Mouse (Mus musculus) layer of hippocampus, adult 8-10 months (tissue): ENCODE measurements around the gene Mbnl2. TPM values are rescaled to one million over a fixed set of nuclear protein-coding genes. Genes with fewer than 3 reads are reported as not detected.

Source experiments
- DNase-seq, 2 experiments: peaks; one replicate each; pipeline ENCODE4 v3.0.0; 2022; ENCODE audit warnings: low spot score in 2 of 2
- total RNA-seq, 4 experiments: library from RNA; stranded (reverse); gene quantifications; 2 replicates each; pipeline ENCODE4 v1.2.4; 2022

Gene Mbnl2
- total RNA-seq, 4 experiments from 2014 or later, result 203 to 270 (median 247) TPM

DNA sequence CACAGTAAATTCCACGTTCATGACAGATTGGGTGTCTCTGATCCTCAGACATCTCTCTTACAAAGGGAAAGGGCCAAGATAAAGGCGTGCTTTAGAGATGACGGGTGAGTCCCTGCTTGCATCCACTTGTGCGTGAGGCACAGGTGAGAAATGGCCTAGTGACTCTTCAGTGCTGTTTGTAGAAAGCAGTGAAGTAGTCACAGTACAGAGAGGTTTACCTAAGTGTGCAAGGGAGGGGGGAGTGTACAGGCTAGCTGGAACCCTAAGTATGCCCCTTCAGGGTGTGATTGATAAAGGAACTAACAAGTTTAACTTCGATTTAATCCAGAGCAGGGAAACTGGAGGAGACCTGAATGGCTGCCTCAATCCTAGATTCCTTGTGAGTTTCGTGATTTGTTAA is 130.8 kb downstream of the Mbnl2 start:
- no peak for DNase-seq

DNA sequence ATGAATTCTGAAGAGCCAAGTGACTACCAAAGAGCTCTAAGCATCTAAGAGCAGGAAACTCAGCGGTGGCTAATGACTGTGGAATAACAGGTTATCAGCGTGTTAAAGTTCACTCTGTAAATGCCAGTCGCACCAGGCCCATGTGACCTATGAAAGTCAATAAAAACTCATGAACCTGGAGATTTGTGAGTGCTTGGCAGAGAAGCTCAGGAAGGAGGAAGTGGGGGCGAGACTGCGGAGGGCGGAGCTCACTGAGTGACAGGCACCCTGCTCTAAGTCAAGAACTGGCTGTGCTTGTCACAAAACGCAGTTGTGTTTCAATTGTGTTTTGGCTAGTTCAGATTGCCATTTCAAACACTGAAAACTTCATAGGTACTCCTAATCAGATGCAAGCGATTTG is 131.4 kb downstream of the Mbnl2 start:
- no peak for DNase-seq

DNA sequence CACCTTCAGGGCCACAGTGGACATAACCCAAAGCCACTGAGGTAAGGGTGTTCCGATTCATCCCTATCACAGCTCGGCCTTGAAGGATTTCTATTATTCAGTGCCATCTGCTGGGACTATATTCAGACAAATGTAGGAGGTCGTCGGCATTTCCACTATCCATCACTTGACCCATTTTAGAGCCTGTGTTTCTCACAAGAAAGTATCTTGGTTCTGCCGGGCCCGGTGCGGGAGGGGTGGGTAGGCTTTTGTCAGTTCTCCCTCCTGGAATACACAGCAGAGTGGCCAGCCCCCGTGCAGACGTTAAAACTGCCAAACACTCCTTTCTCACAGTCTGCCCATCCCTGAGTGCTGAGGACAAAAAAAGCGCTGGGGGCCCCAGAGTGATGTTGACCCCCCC is 134.4 kb downstream of the Mbnl2 start:
- DNase-seq, result no peak

DNA sequence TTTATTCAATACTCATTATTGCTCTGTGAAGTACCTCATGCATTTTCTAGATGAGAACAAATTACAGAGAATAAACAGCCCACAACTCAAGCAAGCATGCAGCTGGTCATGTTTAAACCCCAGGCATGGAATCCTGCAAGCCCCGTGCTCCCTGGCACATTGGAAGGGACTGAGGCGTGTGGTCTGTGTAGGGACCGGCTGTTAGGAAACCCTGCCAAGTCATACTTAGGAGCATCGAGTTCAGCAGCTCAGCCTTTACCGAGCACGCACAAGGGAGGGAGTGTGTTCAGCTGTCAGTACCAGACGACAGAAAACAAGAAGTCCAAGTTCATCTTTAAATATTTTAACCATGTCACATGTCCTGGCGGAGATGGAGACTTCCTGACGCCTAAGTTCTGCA is 141.4 kb downstream of the Mbnl2 start:
- no peak for DNase-seq

DNA sequence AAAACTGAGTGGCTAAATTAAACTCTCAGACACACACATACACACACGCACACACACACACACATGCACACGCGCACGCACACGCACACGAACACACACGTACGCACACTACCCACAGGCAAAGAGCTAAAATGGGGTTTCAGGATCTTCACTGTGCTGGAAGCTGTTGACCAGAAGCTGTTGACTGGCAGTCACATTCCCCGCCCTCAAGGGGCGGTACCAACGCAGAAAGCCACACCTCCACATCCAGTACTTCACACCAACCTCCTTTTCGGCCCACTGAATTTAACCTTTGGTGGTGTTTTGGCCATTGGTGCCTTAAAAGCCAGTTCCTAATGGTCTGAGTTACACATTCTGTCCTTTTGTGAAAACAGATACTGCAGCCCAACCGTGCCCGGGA is 143.5 kb downstream of the Mbnl2 start:
- DNase-seq, result no peak

DNA sequence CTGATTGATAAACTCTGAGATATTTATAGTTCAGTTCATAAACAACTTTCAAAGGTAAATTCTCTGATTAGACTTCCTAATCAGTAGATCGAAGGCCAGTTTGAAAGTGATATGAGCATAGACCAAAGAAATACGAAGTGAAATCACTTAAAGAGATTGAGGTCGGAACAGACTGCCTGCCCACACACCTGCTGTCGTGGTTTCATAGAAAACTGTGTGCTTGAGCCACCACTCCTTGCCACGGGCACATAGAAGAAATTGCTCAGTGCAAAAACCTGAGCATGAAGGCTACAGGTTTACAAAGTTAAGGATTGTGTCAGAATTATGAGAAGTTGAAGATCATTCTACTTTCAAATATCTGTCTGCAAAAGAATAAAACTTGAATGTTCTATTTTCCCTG is 153.0 kb downstream of the Mbnl2 start:
- DNase-seq, result no peak

DNA sequence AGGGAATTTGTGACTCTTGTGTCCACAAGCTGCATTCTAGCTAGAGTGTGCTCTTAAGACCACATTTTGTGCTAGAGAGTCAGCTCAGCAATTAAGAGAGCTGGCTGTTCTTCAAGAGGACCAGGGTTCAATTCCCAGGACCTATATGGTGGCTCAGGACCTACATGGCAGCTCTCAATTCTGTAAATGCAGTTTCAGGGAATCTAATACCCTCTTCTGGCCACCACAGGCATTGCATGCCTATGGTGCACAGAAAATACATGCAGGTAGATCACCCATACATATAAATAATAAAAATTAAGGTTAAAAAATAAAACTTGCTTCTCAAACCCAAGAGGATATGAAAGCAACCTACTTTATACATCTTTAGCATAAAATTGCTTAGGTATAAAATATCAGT is 157.3 kb downstream of the Mbnl2 start:
- DNase-seq, result no peak

DNA sequence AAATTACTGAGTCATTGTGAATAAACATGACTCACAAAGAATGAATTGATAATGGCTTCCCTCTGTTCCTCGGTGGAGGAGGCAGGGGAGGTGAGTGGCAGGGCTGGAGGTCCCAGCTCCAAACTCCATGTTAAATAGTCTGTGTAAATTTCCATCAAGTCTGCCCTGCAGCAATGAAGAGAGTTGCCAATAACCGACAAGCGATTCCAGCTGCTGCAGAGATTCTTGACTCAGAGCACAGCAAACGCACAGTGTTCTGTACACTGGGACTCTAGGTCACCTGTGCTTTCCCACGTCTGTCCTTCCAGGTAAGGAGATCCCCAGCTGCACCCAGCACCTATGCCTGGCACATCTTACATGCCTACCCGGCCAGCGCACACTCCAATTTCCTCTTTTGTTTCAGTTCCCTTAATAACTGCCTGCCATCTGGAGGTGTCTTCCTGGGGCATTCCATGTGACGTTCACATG is 158.5 kb downstream of the Mbnl2 start:
- no peak for DNase-seq

DNA sequence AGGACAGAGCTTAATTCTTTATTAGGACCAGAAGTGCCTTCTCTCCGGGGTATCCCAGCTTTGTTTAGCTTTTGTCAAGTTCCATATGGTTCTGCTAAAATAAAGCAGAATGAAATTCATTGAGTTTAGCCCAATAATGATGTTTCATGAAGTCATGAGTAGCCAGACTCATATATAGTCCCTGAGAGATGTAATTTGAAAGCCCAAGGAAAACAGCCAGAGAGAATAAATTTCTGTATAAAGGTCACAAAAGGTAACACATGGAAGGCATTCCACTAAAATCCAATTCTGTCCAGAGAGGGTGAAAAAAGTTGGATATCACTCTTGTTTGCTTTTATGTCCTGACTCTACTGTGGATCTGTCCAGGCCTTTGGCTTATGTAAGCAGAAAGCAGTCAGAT is 159.4 kb downstream of the Mbnl2 start:
- DNase-seq, result no peak

DNA sequence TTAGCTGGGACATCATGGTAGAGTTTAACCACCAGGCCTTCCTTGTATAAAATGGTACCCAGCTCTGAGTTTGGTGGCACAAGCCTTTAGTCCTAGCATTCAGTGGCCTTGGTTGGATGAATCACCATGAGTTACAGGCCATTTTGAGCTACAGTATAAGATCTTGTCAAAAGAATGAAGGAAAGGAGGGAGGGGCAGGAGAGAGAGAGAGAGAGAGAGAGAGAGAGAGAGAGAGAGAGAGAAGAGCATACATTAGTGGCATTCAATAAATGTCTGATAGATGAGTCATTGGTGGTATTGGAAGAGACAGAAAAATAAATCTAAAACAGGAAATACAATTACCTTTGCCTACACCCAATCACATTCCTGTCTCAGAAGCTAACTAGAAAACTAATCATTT is 165.2 kb downstream of the Mbnl2 start:
- no peak for DNase-seq

DNA sequence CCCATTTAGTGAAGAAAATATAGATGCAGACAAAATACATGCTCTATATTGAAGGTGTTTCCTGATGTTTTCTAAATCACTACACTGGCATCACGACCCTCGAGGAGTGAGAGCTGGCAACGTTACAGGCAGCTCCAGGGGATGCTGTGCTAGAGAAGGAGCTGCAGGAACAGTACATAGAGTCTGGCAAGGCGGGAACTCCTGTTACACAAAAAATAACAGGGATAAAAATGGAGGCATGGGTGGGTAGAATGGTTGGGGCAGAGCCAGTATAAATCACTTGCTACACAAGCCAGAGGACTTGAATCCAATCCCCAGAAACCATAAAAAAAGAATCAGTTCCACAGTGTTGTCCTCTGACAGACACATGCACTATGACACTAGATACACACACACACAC is 165.8 kb downstream of the Mbnl2 start:
- no peak for DNase-seq

DNA sequence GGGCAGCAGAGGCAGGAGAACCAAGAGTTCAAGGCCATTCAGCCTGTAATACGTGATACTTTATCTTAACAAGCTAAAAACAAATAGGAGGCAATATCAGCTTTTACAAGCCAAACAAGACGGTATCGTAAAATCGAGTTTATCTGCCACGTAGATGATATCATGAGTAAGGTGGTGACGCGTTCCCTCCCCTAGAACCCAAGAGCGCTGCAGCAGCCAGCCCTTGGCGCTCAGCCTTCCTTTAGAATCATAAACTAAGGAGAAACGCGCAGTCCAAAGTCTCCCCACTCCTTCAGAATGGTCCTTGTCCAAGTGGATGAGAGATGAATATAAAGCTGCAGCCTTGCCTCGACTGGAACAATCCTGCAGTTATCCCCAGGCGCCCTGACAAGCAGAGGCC is 166.4 kb downstream of the Mbnl2 start:
- DNase-seq, result no peak

DNA sequence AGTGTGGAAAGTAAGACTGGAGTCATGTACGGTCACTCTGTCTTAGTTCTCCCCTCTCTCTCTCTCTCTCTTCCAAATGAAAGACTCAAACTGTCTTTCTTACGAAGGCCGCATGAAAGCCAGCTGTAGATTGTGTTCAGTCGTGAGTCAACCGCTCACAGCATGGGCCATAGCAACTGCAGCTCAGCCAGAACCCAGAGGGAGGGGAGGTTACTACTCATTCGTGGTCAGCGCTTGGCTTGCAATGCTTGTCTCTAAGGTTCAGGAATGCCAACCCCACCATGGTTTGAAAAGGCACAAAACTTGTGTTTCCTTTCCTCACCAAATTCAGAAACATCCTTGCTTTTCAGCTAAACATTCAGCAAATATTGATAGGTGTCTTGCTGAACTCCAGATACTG is 178.8 kb downstream of the Mbnl2 start:
- no peak for DNase-seq

DNA sequence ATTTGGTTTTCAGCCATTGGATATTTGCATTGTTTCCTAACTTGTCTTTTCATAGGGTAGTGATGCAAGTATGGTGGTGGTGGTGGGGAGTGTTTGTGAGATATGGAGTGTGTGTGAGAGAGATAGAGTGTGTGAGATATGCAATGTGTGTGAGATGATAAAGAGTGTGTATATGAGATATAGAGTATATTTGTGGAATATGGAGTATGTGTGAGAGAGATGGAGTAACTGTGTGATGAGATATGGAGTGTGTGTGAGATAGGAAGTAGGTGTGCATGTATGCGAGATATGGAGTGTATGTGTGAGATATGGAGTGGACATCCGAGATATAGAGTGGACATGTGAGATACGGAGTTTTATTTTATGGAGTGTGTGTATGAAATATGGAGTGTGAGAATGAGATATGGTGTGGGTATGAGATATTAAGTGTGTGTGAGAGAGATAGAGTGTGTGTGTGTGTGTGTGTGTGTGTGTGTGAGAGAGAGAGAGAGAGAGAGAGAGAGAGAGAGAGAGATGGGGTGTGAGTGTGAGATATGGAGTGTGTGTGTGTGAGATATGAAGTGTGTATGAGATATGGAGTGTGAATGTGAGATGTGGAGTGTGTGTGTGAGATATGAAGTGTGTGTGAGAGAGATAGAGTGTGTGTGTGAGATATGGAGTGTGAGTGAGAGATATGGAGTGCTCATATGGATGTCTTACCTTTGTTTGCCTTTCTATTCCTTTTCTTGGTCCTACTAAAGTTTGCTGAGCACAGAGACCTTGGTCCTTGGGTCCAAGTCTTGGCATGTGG is 188.7 kb downstream of the Mbnl2 start:
- DNase-seq, result no peak

DNA sequence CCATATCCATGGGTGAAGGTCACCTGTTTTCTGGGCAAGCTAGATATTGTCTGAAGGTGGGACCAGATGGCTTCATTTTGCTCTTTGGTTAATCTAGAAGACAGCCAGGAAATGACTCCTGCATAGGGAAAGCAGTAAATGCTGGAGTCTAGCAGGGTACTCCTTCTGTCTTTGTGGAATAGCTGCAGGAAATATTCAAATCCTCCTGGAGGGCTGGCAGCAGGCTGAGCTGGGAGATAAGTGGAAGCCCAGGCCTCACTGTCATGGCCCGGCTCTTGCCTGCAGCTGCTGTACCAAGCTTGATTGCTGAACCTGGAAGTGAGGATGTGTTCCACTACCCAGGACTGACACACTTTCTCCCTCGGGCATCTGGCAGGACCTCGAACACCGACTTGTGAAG is 191.3 kb downstream of the Mbnl2 start:
- DNase-seq, result no peak

DNA sequence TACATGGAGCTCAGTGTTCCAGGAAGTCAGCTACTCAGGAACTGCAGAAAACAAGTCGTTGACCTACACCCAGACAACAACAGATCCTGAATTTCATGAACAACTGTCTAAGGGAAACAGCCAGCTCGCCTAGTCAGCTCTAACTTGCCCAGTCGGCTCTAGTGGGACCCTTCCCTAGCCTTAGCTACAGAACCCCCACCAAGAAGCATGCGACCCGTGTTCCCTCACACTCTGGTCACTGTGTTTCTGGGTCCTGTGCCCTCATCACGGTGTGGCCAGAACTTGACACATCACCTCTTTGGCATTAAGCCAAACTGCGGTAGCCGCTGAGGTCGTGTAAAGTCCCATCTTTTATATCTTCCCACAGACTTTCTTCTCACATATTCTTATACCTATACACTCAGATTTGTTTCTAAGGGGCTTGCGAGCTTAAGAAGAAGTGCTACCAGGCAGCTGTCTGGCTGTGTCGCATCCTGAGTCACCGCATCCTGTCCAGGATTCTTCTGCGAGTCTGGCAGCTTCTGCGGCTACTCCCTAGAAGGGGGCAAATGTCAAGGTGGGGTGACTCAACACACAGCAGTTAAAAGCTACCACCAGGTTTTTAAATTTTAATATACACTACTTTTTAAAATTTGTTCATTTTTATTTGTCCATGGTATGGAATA is 193.8 kb downstream of the Mbnl2 start:
- no peak for DNase-seq

DNA sequence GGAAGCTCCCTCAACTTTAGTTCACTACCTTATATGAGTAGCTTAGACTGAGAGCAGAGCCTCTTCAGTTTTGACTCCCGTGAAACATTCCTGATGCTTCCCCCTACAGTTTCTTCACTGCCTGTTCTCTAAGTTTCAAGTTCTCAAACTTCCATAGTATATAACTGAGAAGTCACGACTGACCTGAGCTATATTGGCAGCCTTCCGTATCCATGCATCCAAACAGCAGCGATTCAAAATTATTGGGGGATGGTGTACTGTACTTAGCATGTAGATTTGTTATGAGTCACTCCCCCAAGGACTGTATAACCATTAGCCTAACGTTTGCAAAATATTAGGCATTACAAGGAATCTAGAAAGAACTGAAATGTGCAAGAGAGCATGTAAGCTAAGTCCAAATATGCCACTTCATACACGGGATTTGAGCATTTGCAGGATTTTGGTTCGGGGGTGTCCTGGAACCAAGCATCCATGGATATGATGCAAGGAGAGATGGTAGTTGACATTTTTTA is 200.8 kb downstream of the Mbnl2 start:
- DNase-seq, result no peak

DNA sequence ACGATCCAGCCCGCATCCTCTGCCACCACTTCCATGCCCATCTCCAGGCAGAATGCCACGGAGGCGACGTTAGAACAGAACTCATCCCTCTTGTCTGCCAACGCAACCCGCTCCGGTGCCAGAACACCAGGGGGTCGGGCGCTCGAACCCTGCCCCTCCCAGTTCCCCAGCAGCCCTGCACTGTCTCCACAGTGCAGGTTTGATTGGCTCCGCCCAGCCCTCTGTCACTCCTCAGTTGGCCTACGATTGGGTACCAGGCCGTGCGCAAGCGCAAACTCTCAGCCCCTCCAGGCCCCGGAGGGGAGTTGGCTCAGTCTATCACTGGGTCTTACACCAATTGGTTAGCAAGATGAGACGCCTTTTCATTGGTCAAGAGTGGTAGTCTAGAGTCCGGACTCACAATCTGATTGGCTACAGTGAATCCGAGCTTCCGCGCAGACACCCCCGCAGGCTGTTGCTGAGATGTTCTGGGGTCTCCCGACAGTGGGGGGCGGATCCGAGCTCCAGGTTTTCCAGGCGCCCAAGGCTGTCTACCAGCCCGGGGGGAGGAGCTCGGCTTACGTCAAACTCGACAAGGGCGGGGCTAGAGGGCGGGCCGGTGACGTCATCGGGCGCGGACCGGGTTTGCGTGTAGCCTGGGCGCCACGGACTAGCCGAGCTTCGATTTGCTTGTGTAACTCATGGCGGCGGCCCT is 202.0 kb downstream of the Mbnl2 start:
- DNase-seq, result peak; percentile 99

DNA sequence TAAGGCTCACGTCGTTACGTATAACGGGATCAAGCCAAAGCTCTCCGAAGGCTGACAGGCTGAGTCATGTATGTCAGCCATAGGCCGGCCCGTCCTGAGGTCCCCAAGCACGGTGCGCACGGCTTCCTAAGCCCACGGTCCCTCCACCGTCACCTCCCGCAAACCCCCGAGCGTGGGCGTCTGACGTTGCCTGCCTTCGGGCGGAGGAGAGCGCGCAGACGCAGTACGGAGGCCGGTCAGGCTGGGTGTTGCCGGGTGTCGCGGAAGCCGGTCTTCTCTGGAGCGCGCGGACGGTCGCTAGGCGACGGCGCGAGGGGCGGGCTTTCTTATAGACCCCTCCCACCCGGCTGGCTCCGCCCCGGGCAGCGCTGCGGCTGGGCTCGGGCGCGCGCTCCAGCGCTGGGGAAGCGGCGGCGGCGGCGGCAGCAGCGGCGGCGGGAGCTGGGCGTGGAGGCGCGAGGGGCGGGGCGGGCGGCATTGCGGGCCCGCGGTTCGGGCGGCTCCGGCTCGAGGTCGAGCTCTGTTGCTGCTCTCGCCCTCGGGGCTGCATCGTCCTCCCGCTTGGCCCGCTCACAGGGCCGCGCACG is 202.6 kb downstream of the Mbnl2 start, which contains the start of gene Rap2a:
Rap2a (plus strand) TSS at position 463 of the 587 bp plus-strand sequence.
- DNase-seq, result peak; percentile 95 to 98

DNA sequence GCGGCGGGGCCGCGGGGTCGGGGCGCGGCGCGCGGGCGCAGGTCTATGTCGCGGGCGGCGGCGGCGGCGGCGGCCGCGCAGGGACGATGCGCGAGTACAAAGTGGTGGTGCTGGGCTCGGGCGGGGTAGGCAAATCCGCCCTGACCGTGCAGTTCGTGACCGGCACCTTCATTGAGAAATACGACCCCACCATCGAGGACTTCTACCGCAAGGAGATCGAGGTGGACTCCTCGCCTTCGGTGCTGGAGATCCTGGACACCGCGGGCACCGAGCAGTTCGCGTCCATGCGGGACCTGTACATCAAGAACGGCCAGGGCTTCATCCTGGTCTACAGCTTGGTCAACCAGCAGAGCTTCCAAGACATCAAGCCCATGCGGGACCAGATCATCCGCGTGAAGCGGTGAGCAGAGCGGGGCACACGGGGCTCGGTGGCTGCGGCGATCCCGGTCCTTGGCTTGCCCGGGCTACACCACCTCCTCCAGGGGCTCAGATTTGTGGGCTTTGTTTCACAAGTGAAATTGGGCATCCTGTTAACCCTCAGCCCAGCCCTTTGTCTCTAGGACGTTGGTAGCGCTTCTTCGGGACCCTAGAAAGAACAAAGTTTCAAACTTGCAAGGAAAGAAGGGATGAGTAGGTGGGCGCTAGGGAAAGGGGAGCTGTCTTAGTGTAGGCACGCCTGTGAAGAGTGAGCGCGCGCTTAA is 203.3 kb downstream of the Mbnl2 start:
- DNase-seq, result peak; percentile 39 to 47

DNA sequence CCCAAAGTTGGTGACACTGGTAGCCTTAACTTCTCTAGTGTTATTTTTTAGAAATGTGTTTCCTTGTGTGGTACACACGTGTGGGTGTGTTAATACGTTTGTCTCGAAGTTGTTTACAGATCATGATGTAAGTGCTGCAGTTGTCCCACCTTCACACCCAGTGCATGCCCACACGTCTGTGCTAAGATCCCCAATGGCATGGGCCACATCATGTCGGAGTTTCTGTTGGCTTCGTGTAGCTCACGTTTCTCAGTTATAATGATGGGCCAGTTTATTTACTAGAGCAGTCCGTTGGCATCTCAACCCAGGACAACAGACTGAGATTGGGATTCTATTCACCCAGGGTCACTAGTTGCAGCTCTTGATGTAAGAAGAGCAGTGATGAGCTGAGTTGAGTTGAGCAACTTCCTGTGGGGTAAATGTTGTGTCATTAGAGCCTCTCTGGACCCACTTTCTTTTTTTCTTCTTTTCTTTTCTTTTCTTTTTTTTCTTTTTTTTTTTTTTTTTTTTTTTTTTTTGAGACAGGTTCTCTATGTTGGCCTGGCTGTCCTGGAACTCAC is 205.0 kb downstream of the Mbnl2 start:
- no peak for DNase-seq
